Mouse (Mus musculus): ENCODE measurements around the gene Gadd45gip1. TPM values are rescaled to one million over a fixed set of nuclear protein-coding genes. Genes with fewer than 3 reads are reported as not detected.
A peak's percentile ranks its signal among the peaks of the same experiment; 100 is the strongest.

Gene Gadd45gip1
- polyA plus RNA-seq, 1 experiment from 2014 or later, result 35.5 TPM

DNA sequence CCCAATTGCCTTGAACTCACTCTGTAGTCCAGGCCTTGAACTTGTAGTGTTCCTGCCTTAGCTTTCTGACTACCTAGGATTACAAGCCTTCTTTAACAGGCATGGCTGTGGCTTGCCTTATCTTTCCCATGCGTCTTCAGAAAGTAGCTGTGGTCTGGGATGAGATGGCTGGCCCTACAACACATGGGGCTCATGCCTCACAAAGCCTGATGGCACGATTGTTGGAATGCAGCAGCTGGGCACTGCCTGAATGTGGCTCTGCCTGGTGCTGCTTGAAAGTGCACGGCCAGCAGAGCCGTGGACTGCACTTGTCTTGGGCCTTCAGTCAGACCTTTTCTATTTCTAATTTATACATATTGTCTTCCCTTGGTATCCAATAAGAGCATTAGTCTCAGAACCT lies 53.4 kb downstream of the Gadd45gip1 start:
- no peaks in the 10 kb centered on the region for H3K9me3 ChIP-seq
- ATAC-seq (replicated peaks), result no peak
- peaks cover 18% of the 10 kb centered on the region; the same call in 1 of the 2 replicates for H3K36me3 ChIP-seq (replicated peaks)
- H3K4me1 ChIP-seq, result no peaks in the 10 kb centered on the region
- H3K4me2 ChIP-seq, result no peak overlapping the region
- H3K4me3 ChIP-seq, result no peak overlapping the region
- H3K27me3 ChIP-seq (replicated peaks), result no peaks in the 10 kb centered on the region
- no peak overlapping the region for H3K27ac ChIP-seq
- no peak overlapping the region for H3K9ac ChIP-seq
- 89% methylated on average over 4 of the region's 4 CpGs for WGBS

Small RNAs within 50 kb of the gene (microRNA-seq; reads per million reads assigned to microRNA genes)
- 4.0 reads per million, percentile 20 among the genes with 10 or more reads in this experiment for gene Mir7069

Other genes with a start within 250 kb of the Gadd45gip1 start
- 16.9 and 17.8 TPM in 2 replicates for gene Ier2, start 168.7 kb upstream of the Gadd45gip1 start, polyA plus RNA-seq (2015; fragmentation: Nextera tagmentation; extraction: Ambion mirVana)
- gene Trmt1, start 145.2 kb upstream of the Gadd45gip1 start, polyA plus RNA-seq (2015; fragmentation: Nextera tagmentation; extraction: Ambion mirVana), result 63.3 and 66.7 TPM in 2 replicates
- 16.3 and 17.2 TPM in 2 replicates for gene Nacc1, start 143.7 kb upstream of the Gadd45gip1 start, polyA plus RNA-seq (2015; fragmentation: Nextera tagmentation; extraction: Ambion mirVana)
- gene Lyl1, start 130.1 kb upstream of the Gadd45gip1 start, polyA plus RNA-seq (2015; fragmentation: Nextera tagmentation; extraction: Ambion mirVana), result 3.4 and 4.2 TPM in 2 replicates
- 0.97 and 1.8 TPM in 2 replicates for gene G430095P16Rik, start 108.5 kb upstream of the Gadd45gip1 start, polyA plus RNA-seq (2015; fragmentation: Nextera tagmentation; extraction: Ambion mirVana)
- 48.6 and 54.0 TPM in 2 replicates for gene Nfix, start 31.2 kb upstream of the Gadd45gip1 start, polyA plus RNA-seq (2015; fragmentation: Nextera tagmentation; extraction: Ambion mirVana)
- 12.3 and 13.4 TPM in 2 replicates for gene Dand5, start 8.7 kb upstream of the Gadd45gip1 start, polyA plus RNA-seq (2015; fragmentation: Nextera tagmentation; extraction: Ambion mirVana)
- 88.2 and 91.7 TPM in 2 replicates for gene Rad23a, start 9.1 kb downstream of the Gadd45gip1 start, polyA plus RNA-seq (2015; fragmentation: Nextera tagmentation; extraction: Ambion mirVana)
- gene Calr, start 15.4 kb downstream of the Gadd45gip1 start, polyA plus RNA-seq (2015; fragmentation: Nextera tagmentation; extraction: Ambion mirVana), result 669 and 673 TPM in 2 replicates
- 126 and 127 TPM in 2 replicates for gene Farsa, start 25.5 kb downstream of the Gadd45gip1 start, polyA plus RNA-seq (2015; fragmentation: Nextera tagmentation; extraction: Ambion mirVana)
- gene Syce2, start 40.6 kb downstream of the Gadd45gip1 start, polyA plus RNA-seq (2015; fragmentation: Nextera tagmentation; extraction: Ambion mirVana), result 18.4 and 22.0 TPM in 2 replicates
- gene Gcdh, start 62.4 kb downstream of the Gadd45gip1 start, polyA plus RNA-seq (2015; fragmentation: Nextera tagmentation; extraction: Ambion mirVana), result 36.1 and 37.1 TPM in 2 replicates
- 0.65 and 0.79 TPM in 2 replicates for gene Klf1, start 70.4 kb downstream of the Gadd45gip1 start, polyA plus RNA-seq (2015; fragmentation: Nextera tagmentation; extraction: Ambion mirVana)
- gene Dnase2a, start 77.0 kb downstream of the Gadd45gip1 start, polyA plus RNA-seq (2015; fragmentation: Nextera tagmentation; extraction: Ambion mirVana), result 7.1 and 7.6 TPM in 2 replicates
- gene Mast1, start 105.8 kb downstream of the Gadd45gip1 start, polyA plus RNA-seq (2015; fragmentation: Nextera tagmentation; extraction: Ambion mirVana), result 76.2 and 84.8 TPM in 2 replicates
- 2.8 and 3.4 TPM in 2 replicates for gene Rtbdn, start 115.5 kb downstream of the Gadd45gip1 start, polyA plus RNA-seq (2015; fragmentation: Nextera tagmentation; extraction: Ambion mirVana)
- not detected in 2 replicates for gene Gm49661, start 137.9 kb downstream of the Gadd45gip1 start, polyA plus RNA-seq (2015; fragmentation: Nextera tagmentation; extraction: Ambion mirVana)
- gene Prdx2, start 138.1 kb downstream of the Gadd45gip1 start, polyA plus RNA-seq (2015; fragmentation: Nextera tagmentation; extraction: Ambion mirVana), result 1,276 and 1,344 TPM in 2 replicates
- gene Rnaseh2a, start 138.2 kb downstream of the Gadd45gip1 start, polyA plus RNA-seq (2015; fragmentation: Nextera tagmentation; extraction: Ambion mirVana), result 54.2 and 54.7 TPM in 2 replicates
- gene Junb, start 147.2 kb downstream of the Gadd45gip1 start, polyA plus RNA-seq (2015; fragmentation: Nextera tagmentation; extraction: Ambion mirVana), result 5.5 and 6.8 TPM in 2 replicates
- gene Hook2, start 159.1 kb downstream of the Gadd45gip1 start, polyA plus RNA-seq (2015; fragmentation: Nextera tagmentation; extraction: Ambion mirVana), result 38.9 and 41.1 TPM in 2 replicates
- not detected in 2 replicates for gene Best2, start 183.0 kb downstream of the Gadd45gip1 start, polyA plus RNA-seq (2015; fragmentation: Nextera tagmentation; extraction: Ambion mirVana)
- gene Asna1, start 193.8 kb downstream of the Gadd45gip1 start, polyA plus RNA-seq (2015; fragmentation: Nextera tagmentation; extraction: Ambion mirVana), result 146 and 159 TPM in 2 replicates
- gene Trir, start 195.3 kb downstream of the Gadd45gip1 start, polyA plus RNA-seq (2015; fragmentation: Nextera tagmentation; extraction: Ambion mirVana), result 121 and 124 TPM in 2 replicates
- 64.2 and 71.0 TPM in 2 replicates for gene Tnpo2, start 205.4 kb downstream of the Gadd45gip1 start, polyA plus RNA-seq (2015; fragmentation: Nextera tagmentation; extraction: Ambion mirVana)
- 84.5 and 86.2 TPM in 2 replicates for gene Fbxw9, start 228.5 kb downstream of the Gadd45gip1 start, polyA plus RNA-seq (2015; fragmentation: Nextera tagmentation; extraction: Ambion mirVana)
- 0.89 and 2.0 TPM in 2 replicates for gene Gm5741, start 236.5 kb downstream of the Gadd45gip1 start, polyA plus RNA-seq (2015; fragmentation: Nextera tagmentation; extraction: Ambion mirVana)
- 111 and 112 TPM in 2 replicates for gene Dhps, start 240.2 kb downstream of the Gadd45gip1 start, polyA plus RNA-seq (2015; fragmentation: Nextera tagmentation; extraction: Ambion mirVana)
- 135 TPM in 2 replicates for gene Wdr83os, start 249.2 kb downstream of the Gadd45gip1 start, polyA plus RNA-seq (2015; fragmentation: Nextera tagmentation; extraction: Ambion mirVana)
- gene Wdr83, start 249.8 kb downstream of the Gadd45gip1 start, polyA plus RNA-seq (2015; fragmentation: Nextera tagmentation; extraction: Ambion mirVana), result 60.3 and 66.9 TPM in 2 replicates

Data from midbrain, embryonic 15.5 days (tissue).